Mouse (Mus musculus): ENCODE measurements around the gene Trpv4. TPM values are rescaled to one million over a fixed set of nuclear protein-coding genes. Genes with fewer than 3 reads are reported as not detected.

Gene Trpv4
- polyA plus RNA-seq, 1 experiment: 4.2 TPM

GRCm38 (mm10) chr5:114572997-114573396, 85.2 kb downstream of the Trpv4 start:
- TF ChIP-seq POLR2A (IDR thresholded peaks at IDR 0.05; ENCODE audit: low read depth, low read length) (no peak), CTCF (IDR thresholded peaks at IDR 0.05; ENCODE audit: extremely low read depth, insufficient read depth, insufficient read length, insufficient replicate concordance) (no peak)
- no peaks in the 10 kb centered on the region for H3K27me3 ChIP-seq (ENCODE audit: control insufficient read depth, insufficient read depth, low read length)
- DNase-seq (ENCODE audit: low read depth in 1 of 2, low spot score in 2 of 2): no peak
- H3K4me1 ChIP-seq (ENCODE audit: control insufficient read depth, insufficient read depth, insufficient read length): peaks cover 18% of the 10 kb centered on the region
- H3K27ac ChIP-seq (ENCODE audit: insufficient read depth, low read length): no peak overlapping the region
- WGBS: 89% methylated on average over 2 of the region's 2 CpGs
- H3K4me3 ChIP-seq (ENCODE audit: extremely low read depth, insufficient read depth, insufficient read length): no peak overlapping the region
- H3K36me3 ChIP-seq (ENCODE audit: control insufficient read depth, insufficient read depth, low read length): no peaks in the 10 kb centered on the region

Other genes starting within 250 kb of the Trpv4 start
- 8.0 and 8.6 TPM in 2 replicates for gene Mmab, start 214.4 kb downstream of the Trpv4 start, polyA plus RNA-seq (2012; rRNA removed)
- gene Mvk, start 214.2 kb downstream of the Trpv4 start, polyA plus RNA-seq (2012; rRNA removed): 13.0 and 17.3 TPM in 2 replicates
- 2.8 and 4.6 TPM in 2 replicates for gene Fam222a, start 90.4 kb downstream of the Trpv4 start, polyA plus RNA-seq (2012; rRNA removed)
- gene Gltp, start 32.6 kb upstream of the Trpv4 start, polyA plus RNA-seq (2012; rRNA removed): 134 and 163 TPM in 2 replicates
- gene Tchp, start 49.3 kb upstream of the Trpv4 start, polyA plus RNA-seq (2012; rRNA removed): 14.1 and 14.5 TPM in 2 replicates
- 69.3 and 84.0 TPM in 2 replicates for gene Ankrd13a, start 116.3 kb upstream of the Trpv4 start, polyA plus RNA-seq (2012; rRNA removed)
- gene Git2, start 117.1 kb upstream of the Trpv4 start, polyA plus RNA-seq (2012; rRNA removed): 71.6 and 92.1 TPM in 2 replicates
- 24.1 and 38.5 TPM in 2 replicates for gene 1500011B03Rik, start 165.0 kb upstream of the Trpv4 start, polyA plus RNA-seq (2012; rRNA removed)
- 0.05 TPM in 1 of 2 replicates, not detected in the other for gene 4930519G04Rik, start 195.2 kb upstream of the Trpv4 start, polyA plus RNA-seq (2012; rRNA removed)
- not detected in 2 replicates for gene Gm9936, start 200.3 kb upstream of the Trpv4 start, polyA plus RNA-seq (2012; rRNA removed)
- gene Oasl2, start 238.5 kb upstream of the Trpv4 start, polyA plus RNA-seq (2012; rRNA removed): 5.6 and 5.8 TPM in 2 replicates

All from spleen, adult 2 months (tissue).